Mouse (Mus musculus) left cerebral cortex, adult 11 months (tissue): ENCODE measurements at regions not wholly inside any gene's neighbourhood (a gene's known extent, or its start where the extent isn't known, plus 50 kb on each side); places are given as distances from the start of the nearest gene placed in this dataset.
"Not testable (repeated sequence)": the region's sequence is repeated elsewhere in the genome, so short reads cannot be mapped to it uniquely, and the experiment has no call there.

Experiments used
- DNase-seq: peaks from one replicate; pipeline ENCODE4 v3.0.0; 2022; ENCODE audit warnings: low spot score

GRCm38 (mm10) chr15:19242962-19243361 is 424.2 kb downstream of the Cdh10 start:
- not testable (repeated sequence) for DNase-seq

GRCm38 (mm10) chr15:19247489-19247888 is 428.7 kb downstream of the Cdh10 start:
- DNase-seq, result no peak

GRCm38 (mm10) chr15:19275968-19276826 is 457.4 kb downstream of the Cdh10 start:
- DNase-seq, result peak; percentile 4

DNA sequence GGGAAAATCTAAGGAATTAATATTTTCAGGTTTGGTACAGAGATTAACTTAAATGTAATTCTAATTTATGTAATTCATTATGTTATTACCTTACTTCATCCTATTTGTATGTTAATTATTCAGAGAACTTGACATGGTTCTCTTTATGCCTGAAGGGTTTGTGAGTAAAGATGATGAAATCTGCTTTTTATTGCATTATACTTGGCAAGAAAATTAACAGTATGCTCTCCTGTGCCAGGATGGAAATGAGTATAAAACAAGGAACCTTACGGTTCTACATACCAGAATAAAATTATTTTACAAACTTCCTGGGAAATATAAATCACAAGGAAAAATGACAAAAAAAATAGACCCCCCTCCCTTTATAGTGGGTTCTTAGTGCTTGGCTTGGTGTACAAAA is 497.6 kb downstream of the Cdh10 start:
- DNase-seq, result no peak

GRCm38 (mm10) chr15:19356322-19356721 is 537.6 kb downstream of the Cdh10 start:
- DNase-seq, result no peak

DNA sequence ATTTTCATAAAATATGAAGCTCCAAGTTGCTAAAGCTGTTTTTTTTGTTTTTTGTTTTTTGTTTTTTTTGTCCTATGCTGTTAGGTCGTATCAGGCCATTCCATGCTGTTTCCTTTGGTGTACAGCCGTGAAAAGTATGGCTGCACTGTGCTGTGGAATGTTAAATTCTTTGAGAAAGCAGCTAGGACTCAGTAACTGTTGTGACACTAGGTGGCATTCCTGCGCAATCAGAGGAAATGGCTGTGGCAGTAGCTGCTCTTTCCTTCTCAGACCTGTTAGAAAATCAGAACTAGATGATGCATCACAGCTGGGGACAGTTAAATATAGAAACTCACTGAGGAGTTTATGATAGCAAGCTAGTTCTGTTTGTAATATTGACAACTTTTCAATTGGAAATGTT is 541.9 kb downstream of the Cdh10 start:
- DNase-seq, result peak; percentile 16

DNA sequence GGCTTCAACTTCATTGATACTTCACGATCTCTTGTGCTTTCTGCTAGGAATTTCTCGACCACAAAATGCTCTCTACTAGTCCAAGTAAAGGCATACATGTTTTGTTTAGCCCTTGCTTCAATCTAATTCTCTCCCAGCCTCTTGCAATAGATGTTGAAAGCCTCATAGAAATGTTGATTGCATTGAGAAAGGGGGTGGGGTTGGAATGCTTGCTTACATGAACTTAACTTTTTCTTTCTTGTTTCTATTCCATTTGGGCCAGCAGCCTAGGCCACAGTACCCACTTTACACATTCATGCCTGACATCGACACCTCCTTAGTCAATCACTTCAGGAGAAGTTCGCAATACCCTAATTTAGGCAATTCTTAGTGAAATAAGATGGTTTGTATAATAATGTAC is 571.2 kb downstream of the Cdh10 start:
- no peak for DNase-seq

DNA sequence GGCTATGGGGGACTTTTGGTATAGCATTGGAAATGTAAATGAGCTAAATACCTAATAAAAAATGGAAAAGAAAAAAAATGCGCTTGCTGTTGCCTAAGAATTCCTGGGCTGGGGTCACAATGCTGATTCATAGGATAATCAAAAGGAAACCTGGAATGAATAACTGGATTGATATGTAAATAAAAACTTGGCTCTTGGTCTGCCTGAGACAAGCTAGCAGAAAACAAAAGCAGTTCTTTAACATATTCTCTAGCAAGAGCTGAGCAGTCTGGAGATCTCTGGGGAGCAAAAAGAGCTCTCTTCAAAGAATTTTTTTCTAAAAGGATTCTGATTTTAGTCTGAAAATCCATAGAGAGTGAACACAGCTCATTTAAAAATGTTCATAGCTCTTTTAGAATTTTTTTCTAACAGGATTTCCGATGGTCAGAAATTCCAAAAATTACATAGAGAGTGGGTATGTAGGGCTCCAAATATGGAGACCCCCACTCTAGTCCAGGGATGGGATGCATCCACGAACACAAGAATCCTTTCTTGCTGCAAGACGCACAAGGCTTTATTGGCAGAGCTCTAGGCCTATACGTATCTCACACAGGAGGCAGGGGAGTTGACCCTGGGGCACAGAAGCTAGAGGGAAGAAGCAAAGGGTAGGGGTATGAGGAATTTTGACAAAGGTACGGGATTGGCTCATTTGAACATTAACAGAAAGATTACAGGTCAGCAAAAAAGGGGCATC is 572.7 kb downstream of the Cdh10 start:
- no peak for DNase-seq

DNA sequence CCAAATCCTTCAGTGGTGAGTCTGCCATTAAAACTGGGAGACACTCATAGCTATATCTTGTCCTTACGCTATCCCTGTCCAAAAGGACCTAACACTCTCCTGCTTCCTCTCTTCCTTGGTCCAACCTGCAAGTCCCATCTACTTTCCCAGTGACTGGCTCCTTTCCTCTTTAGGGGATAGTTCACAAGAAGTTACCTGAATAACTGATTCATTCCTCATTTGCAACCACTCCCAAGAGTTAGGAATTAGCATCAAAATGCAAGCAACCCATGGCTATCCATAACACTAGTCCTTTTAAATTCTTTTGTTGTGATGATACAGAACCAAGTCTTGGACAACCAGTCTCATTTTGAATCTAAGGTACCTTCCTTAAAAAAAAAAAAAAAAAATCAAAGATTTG is 576.9 kb downstream of the Cdh10 start:
- DNase-seq, result no peak
